Mouse (Mus musculus): ENCODE data around the gene Syde2.

DNA sequence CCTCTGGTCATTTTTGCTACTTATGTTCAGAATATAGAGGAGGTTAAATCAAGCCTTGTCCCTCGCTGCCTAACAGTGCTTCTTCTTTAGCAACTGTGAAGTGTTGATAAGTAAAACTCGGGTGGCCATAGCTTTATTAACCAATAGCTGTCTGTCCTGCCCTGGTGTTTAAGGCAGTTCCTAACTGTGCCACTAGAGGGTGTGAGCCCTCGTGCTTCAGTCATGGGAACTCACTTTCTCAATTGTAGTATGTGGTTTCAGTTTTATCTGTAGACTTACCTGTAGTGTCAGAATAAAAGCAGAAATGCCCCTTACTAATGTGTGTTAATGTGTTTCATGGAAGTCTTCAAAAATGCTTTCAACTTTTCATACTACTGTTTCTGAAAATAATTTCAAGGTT is 45.7 kb upstream of the Syde2 start:
- TF ChIP-seq CHD2 (IDR thresholded peaks at IDR 0.05; ENCODE audit: low read length) (no peak), EP300 (IDR thresholded peaks at IDR 0.05; ENCODE audit: low read length) (no peak), MAX (IDR thresholded peaks at IDR 0.05; ENCODE audit: low read length) (peak; percentile 79), NRF1 (IDR thresholded peaks at IDR 0.05; ENCODE audit: low read depth, low read length) (no peak), CTCF (conservative IDR thresholded peaks at IDR 0.05 in 1 of 2, IDR thresholded peaks at IDR 0.05 in 1 of 2; ENCODE audit: low read depth in 2 of 2, low read length in 2 of 2) (peak; percentile 98 to 100), POLR2A (IDR thresholded peaks at IDR 0.05; ENCODE audit: low read depth, low read length) (no peak), E2F4 (IDR thresholded peaks at IDR 0.05; ENCODE audit: insufficient replicate concordance, low read depth, low read length) (no peak), NELFE (IDR thresholded peaks at IDR 0.05; ENCODE audit: low read depth, low read length) (no peak), MAZ (IDR thresholded peaks at IDR 0.05; ENCODE audit: low read depth, low read length) (no peak), CHD1 (IDR thresholded peaks at IDR 0.05; ENCODE audit: low read depth, low read length) (no peak), ELF1 (IDR thresholded peaks at IDR 0.05; ENCODE audit: low read depth, low read length) (no peak), ZC3H11A (IDR thresholded peaks at IDR 0.05; ENCODE audit: low read depth, low read length) (no peak; the same call in 1 of the 2 replicates)

Data from CH12.LX (cell line).